Mouse (Mus musculus): ENCODE measurements at regions not wholly inside any gene's neighbourhood (a gene's known extent, or its start where the extent isn't known, plus 50 kb on each side); places are given as distances from the start of the nearest gene placed in this dataset.

GRCm38 (mm10) chr1:195312426-195312825, 135.9 kb upstream of the Cr2 start:
- no peak for DNase-seq

GRCm38 (mm10) chr1:195285076-195285475, 108.6 kb upstream of the Cr2 start:
- no peak for DNase-seq

GRCm38 (mm10) chr1:195241496-195241895, 65.0 kb upstream of the Cr2 start:
- DNase-seq, result peak; percentile 98 to 99

- peak; percentile 73 to 78 for DNase-seq
Measured at GRCm38 (mm10) chr1:195232658-195233057, 56.1 kb upstream of the Cr2 start.

GRCm38 (mm10) chr1:195227007-195227406, 50.5 kb upstream of the Cr2 start:
- no peak for DNase-seq
